Mouse (Mus musculus): ENCODE results near the gene Serpina3a. TPM values are rescaled to one million over a fixed set of nuclear protein-coding genes. Genes with fewer than 3 reads are reported as not detected.
"Not testable (repeated sequence)": the region's sequence is repeated elsewhere in the genome, so short reads cannot be mapped to it uniquely, and the experiment has no call there.

Serpina3a gene
- not detected for total RNA-seq (2021)
- long read RNA-seq, experiment 1, result 0 reads
- long read RNA-seq, experiment 2, result 0 reads

DNA sequence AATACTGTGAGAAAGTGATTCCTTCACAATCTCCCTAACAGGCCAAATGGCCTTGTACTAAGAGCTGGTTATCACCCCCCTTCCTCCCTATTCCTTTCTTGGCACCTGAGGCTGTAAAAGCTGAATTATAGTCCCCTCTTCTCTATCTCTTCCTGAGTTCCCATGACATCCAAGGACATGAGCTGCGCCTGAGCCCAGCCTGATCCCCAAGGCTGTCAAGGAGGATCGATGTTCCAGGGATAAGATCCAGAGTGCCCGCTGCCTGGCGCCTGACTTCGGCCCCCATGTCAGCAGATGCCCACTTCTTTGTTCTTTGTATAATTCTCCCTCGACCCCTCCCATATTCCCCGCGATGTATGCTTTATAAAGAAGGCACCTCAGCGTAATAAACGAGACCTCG lies at the start of gene Serpina3a:
Gene Serpina3a (plus strand): TSS at position 392 of the 400 bp plus-strand sequence.
- not testable (repeated sequence) for DNase-seq (ENCODE audit: low spot score in 2 of 2)

DNA sequence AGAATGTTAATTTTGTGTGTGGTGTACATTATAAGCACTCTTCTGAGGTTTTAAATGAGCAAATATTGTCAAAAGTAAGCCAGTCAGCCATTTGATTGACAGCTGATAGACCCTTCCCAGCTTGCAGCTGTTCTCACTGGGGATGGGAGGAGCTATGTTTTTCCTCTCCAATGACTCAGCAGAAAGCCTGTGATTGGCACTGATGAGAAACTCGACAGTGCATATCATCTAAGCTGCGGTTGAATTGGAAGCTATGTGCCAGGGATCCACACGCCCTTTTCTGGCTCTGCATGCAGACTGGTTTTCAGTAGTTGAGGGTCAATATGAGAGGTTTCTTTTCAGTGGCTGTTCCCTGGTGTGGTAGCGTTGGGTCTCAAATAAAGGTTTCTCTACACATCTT lies 48.0 kb upstream of the Serpina3a start:
- DNase-seq (ENCODE audit: low spot score in 2 of 2), result no peak

DNA sequence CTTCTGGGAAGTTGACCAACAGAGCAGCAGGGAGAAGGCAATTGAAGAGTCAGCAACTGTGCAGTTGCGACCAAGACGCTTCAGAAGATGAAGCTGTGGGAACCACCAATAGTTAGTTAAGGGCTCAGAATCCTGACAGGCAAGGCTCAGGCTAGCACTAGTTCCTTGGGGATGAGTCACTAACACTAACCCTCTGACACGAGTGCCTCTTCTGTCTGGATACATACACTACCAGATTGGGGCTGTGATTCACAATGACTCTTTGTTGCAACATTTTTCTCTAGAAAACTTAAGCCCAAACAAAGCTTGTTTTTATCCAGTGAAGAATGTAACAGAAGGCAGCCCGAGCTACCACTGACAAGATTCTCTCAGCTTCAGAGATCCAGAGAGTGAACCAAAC lies 47.5 kb upstream of the Serpina3a start:
- no peak for DNase-seq (ENCODE audit: low spot score in 2 of 2)

DNA sequence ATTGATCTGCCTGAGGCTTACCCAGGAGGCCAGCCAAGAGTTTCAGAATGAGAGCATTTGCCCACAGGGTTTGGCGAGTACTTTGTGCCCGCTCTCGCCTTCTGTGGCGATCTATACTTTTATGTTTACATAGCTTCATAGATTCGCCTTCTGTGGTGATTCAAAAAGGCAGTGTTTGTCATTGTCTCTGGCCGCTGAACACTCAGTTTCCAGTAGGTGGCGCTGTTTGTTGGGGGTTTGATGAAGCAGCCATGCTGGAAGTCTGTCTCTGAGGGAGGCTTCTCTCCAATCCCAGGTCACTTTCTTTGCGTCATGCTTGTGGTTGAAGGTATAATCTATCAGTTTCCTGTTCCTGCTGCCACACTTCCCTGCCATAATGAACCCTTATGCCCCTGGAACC lies 46.3 kb upstream of the Serpina3a start:
- peak; percentile 35 to 65 for DNase-seq (ENCODE audit: low spot score in 2 of 2)

DNA sequence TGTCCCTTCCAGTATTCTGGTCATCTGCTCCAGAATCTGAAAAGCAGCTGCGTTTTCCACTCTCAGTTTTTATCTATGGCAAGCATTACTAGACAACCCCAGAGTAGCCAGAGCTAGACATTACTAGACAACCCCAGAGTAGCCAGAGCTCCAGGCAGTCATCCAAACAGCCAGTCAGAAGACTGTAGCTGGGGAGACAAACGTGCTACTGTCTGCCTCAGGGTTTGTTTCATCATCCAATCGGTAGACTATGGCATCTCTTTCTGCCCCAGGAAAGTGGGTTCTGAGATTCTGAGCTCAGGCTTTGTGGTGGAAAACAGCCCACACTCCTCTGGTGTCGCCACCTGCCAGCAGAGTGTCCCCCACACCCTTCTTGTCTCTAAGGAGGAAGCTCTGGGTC lies 45.0 kb upstream of the Serpina3a start:
- peak in 1 of 2 experiments; percentile 36 for DNase-seq (ENCODE audit: low spot score in 2 of 2)

DNA sequence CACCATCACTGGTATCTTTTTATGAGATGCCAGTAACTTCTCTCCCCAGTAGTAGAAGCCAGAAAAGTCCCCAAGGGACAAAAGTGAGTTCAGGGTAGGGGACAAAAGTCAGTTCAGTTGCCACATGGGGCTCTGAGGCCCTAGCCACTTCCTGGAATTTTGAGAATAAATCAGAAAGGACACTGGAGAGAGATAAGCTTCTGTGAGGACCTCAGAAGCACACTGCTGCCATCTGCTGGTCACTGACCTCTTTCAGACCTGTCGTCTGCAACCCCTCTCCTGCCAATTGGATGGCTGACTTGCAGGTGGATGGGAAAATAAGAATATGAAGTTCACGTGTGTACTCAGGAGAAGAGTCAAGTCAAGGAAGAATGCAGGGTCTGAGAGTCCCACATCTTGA lies 42.9 kb upstream of the Serpina3a start:
- DNase-seq (ENCODE audit: low spot score in 2 of 2), result peak; percentile 22 to 53

DNA sequence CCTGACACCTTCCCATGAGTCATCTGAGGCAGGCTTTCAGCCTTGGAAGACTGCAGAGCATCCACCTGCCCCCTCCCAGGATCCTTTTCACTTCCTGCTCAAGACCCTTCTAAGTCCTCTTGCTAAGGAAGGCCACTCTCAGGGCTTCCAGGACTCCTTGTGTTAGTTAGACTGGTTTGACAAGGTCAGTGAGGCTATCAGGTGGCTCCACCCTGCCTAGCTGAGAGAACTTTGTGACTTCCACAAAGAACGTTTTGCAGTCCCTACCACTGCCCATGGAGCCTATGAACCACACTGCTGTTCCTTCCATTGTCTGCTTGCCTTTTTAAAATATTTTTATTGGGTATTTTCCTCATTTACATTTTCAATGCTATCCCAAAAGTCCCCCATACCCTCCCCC lies 40.8 kb upstream of the Serpina3a start:
- no peak for DNase-seq (ENCODE audit: low spot score in 2 of 2)

DNA sequence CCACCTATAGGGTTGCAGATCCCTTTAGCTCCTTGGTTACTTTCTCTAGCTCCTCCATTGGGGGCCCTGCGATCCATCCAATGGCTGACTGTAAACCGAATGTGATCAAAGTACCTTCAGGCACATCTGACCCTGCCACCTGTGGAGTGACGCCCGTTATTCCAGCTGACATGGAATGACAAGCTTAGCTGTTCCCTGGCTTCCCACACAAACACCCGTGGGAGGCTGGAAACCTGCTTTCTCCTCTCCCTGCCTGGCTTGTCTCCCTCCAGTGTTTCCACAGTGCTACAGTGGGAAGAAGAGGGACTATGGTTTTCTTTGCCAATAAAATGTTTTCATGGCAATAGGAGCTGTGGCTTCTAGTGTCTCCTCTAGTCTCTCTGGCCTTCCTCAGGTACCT lies 40.2 kb upstream of the Serpina3a start:
- DNase-seq (ENCODE audit: low spot score in 2 of 2), result no peak

DNA sequence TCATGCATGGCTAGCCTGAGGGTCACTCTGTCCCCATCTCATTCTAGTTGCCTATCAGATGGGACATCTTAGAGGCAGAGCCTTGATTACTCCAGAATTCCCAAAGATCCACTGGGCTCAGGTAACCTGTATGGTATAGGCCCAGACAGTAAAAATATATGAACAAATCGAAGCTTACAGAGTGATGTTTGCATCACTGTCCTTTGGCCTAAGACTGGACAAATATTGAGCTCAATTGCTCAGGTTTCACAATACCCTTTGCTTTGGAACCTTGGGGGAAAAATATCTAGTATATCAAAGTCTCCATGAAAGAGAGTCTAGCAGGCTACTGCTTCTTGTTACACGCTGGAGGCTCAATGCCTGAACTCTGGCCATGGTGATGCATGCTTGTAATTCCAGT lies 22.4 kb upstream of the Serpina3a start:
- DNase-seq (ENCODE audit: low spot score in 2 of 2), result no peak

DNA sequence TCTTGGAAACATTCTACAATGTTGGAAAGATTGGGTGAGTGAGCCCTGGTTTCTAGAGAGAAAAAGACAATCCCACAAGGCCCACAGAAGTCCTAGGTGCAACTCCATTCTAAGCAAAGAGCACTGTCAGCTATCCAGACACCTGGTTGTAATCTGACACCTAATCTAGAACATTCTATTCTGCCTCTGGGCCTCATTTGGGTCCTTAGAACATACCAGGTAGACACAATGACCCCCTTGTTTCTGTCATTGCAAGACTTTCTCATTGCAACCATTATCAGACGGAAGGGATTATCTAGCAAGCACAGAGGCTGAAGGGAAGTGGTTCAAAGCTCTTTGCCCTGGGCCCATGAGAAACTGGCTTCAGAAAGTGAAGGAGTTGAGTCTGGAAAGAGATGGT lies 21.2 kb upstream of the Serpina3a start:
- no peak for DNase-seq (ENCODE audit: low spot score in 2 of 2)

DNA sequence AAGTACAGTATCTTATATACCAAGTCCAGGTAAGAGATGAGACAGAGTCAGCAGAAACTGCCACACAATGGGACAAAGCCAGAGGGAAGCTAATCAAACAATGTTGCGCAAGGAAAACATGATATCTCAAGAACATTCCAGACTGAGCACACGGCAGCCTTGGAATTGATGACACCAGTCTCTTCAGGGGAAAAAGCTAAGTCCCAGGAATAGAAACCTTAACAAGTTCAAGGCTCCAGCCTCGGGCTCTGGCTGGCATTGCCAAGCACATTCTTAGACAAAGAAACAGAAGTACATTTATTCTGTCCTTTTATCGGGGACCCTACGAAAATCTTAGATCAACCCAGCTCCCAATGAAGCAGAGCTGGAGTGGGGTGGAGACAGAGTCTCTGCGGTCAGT lies 11.8 kb upstream of the Serpina3a start, which contains the start of gene Serpina5:
Gene Serpina5 (plus strand): TSS at position 346 of the 400 bp plus-strand sequence.
- DNase-seq (ENCODE audit: low spot score in 2 of 2), result no peak

DNA sequence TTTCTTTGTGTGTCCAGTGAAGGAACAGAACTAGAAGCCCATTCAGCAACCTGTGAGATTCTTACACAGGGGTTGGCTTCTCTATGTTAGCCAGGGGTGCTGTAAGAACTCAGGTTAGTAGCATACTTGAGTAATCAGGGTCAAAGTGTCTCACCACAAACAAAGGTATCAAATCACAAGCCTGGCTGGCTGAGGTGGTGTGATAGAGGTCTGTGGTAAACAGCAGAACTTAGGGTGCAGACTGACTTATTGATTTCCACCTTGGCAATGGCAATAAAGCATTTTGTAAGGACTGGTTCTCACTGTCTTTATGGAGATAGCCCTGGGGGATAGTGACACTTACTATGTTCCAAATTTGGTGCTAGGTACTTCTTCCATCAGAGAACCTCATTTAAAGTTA lies 6.7 kb upstream of the Serpina3a start:
- DNase-seq (ENCODE audit: low spot score in 2 of 2), result no peak

DNA sequence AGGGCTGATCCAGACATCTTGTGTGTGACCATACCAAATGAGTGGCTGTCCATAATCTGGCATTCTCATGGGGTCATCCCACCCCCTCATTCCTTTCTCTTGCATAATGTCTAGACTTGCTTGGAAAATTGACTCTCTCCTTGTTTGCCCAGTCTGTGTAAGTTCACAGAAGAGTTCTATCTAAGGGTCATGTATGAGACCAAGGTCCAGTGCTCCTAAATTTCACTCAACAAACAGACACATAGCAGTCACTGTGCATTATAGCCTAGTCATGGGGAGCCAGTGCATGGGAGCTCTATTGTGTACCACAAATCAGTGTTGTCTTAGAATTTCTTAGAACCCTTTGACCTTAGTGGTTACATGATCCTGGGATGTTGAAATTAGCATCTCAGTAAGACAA lies 5.6 kb upstream of the Serpina3a start:
- no peak for DNase-seq (ENCODE audit: low spot score in 2 of 2)

DNA sequence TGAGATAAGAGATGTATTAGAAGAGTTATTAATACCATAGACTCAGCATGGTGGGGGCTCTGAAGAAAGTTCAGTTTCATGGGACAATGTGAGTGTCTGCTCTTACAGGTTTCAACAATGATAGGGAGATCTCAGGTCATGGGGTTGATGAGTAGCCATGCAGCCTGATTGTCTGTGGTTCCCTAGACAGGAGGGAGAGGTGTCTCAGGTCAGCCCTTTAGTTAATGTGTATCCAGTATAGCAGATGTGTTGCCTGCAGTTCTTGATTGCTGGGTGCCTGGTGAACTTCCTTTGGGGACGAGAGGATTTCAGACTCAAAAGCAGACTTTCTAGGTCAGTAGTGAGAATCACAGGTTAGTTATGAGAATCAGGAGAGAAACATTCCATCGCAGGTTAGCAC lies 4.0 kb upstream of the Serpina3a start:
- DNase-seq (ENCODE audit: low spot score in 2 of 2), result no peak

DNA sequence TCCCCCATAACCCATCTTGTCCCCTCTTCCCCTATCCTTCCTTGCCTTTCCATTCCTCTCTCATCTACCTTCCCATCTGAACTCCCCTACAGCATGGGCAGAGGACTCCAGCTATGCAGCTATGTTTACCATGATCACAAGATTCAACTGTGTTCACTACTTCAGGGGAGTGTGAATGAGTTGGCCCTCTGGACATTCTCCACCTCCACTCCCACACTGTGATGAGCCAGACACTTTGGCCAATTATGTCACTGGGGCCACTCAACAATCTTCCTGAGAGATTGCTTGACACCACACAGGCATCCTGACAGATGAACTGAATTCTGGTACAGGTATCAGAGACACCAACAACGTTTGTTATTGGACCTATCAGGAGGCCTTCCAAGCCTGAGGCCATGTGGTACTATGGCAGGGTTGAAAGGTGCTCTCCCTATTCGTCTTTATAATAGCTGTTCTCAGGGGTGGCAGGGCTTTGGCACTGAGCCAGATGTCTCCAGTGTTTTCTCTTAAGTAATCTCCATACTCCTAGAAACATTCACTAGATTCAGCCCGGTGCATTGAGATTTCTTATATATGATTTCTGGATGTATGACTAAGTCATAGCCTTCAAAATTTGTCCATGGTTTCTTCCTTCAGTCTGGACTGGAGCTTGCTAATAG lies 2.5 kb downstream of the Serpina3a start:
- no peak for DNase-seq (ENCODE audit: low spot score in 2 of 2)

DNA sequence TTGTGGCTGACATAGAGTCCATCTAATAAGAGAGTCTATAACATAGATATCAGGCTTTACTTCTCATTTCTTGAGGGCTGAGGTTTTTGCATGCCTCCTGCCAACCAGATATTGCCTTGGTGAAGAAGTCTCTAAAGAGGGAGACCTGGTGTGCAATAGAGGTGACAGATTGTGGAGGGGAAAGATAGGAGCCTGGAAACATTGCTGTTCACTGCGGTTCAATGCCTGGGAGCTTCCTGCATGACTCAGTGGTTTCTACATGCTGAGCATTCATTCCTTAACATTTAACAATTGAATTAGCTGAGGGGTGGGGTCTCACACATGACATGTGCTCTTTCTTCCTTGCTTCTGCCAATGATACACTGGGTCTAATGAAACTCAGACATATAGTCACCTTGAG lies 10.6 kb downstream of the Serpina3a start:
- no peak for DNase-seq (ENCODE audit: low spot score in 2 of 2)

DNA sequence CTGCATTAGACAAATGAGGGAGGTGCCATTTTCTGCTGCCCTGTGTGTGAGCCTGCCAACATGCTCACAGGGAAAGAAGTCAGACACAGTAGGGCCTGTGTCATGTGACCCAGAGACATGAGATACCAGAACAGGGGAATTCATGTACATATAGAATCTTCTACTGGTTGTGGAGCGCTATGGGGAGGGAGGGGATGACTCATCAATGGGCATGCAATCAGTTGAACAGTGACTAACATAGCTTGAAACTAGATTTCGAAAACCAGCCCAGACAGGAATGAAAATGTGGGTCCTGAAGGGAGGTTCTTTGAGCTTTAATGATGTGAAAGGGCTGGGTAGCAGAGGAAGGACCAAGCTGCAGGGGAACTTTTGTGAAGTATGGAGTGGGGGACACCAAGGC lies 11.5 kb downstream of the Serpina3a start:
- DNase-seq (ENCODE audit: low spot score in 2 of 2), result no peak

DNA sequence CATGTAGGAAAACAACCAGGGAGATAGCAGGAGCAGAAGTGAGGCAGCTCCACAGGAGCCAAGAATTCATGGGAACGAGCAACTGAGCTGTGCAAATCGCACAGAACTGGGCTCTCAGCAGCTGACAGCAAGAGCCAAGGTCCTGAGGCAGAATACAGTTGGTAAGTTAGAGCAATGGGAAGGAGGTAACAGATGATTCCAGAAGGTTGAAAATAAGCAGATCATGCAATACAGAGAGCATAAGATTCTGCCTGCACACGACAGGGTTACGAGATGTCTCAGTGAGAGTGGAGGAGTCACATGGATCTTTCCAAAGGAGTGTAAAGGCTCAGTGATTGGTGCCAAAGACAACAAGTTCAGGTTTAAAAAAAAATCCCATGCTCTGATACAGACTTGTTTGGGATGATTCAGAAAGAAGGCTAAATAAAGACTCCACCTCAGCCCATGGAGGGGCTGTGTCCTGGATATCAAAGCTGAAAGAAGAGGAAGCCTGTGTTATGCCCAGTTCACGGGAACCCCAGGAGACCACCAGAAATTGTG lies 12.6 kb downstream of the Serpina3a start:
- no peak for DNase-seq (ENCODE audit: low spot score in 2 of 2)

DNA sequence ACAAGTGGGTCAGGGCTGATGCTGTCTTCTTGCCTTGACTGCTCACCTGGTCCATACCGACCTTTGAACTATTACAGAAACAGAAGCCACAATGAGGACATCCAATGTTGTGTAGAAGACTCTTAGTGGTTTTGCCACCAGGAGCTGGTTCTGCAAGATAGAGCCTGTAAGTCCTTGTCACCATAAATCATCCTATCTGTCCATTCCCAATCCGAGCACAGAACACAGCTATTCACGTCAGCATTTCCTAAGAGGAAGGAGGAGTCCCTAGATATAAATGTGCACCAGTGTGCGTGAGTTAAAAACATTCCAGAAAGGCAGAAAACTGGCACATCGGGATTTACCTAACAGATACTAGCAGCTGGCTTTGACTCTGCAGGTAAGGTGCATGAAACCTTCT lies 15.2 kb downstream of the Serpina3a start, which contains the start of gene Serpina3b:
Gene Serpina3b (plus strand): TSS at position 301 of the 400 bp plus-strand sequence.
- DNase-seq (ENCODE audit: low spot score in 2 of 2), result no peak

DNA sequence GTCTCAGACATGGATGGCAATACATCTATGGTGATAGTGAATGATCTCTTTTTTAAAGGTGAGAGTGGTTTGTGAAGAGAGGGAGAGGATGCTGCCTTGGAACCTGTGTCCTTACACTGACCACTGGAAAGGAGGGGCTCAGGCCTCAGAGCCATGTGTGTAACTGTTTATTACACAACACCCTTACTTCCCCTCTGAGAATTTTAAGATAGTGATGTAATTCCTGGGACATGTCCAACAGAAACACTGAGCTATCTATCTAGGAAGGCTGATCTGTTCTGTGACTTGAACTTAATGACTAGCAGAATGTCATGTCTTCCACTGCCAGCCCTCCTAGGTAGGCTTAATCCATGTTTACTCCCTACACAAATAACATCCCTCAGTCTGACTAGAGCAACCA lies 18.5 kb downstream of the Serpina3a start:
- no peak for DNase-seq (ENCODE audit: low spot score in 2 of 2)

DNA sequence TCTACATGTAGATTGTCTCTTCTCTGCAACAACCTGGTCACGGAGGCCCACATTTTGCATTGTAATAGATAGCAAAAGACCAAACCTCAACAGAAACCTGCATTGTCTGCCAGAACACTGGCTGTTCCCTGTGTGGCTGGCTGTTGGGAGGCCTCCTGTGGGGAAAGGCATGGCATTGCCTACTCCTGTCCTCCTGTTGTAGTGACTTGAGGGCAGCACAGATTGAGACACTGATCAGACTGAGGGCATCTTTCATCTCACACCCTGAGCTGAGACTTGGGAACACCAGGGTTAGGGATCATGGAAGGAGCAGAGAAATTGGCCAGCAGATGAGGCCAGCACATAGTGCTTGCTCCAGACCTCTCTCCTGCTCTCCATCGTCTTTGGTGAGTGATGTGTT lies 25.7 kb downstream of the Serpina3a start:
- no peak for DNase-seq (ENCODE audit: low spot score in 2 of 2)

DNA sequence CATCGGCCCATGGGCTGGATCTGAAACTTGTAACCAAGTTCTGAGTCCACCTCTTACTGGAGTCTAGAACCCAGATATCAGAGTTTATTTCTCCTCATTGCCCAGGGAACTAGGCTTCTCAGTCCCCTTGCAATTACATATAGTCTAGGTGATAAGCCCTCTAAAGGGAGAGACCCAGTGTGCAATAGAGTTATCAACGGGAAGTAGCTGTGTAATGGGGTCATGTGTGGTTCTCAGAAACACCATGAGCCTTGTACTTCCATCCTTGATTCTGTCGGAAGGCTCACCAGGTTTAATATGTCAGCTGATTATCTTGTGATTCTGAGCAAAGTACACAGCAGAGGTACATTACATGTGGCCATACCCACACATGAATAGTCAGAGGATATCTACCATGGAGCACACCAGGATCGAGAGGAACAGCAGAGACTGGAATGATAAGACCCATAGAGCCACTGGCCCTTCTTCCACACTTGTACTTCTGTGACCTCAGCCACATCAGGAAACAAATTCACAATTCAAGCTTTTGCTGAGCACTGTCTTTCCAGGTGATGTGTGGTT lies 28.1 kb downstream of the Serpina3a start:
- no peak for DNase-seq (ENCODE audit: low spot score in 2 of 2)

DNA sequence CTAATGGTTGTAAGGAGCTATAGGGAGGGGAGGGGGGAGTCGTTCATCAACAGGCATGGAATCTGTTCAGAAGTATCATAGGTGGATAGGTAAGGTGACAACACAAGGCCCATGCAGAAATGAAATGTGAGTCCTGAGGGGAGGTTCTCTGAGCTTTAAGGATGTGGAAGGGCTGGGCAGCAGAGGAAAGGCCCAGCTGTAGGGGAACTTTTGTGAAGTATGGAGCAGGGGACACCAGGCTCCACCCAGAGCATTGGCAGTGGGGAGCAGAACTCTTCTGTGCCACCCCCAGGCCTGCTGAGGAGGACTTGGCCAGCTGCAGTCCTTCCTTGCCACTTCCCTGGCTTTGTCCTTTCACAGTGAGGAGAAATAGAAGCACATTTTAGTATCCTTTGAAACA lies 29.0 kb downstream of the Serpina3a start:
- DNase-seq (ENCODE audit: low spot score in 2 of 2), result no peak

Measured in adrenal gland, postnatal 4 days (tissue).